Mouse (Mus musculus): Measurements from ENCODE around the gene Cnnm3. TPM values are rescaled to one million over a fixed set of nuclear protein-coding genes. Genes with fewer than 3 reads are reported as not detected.

Gene Cnnm3
- total RNA-seq (2017), result 16.2 and 20.8 TPM in 2 replicates

DNA sequence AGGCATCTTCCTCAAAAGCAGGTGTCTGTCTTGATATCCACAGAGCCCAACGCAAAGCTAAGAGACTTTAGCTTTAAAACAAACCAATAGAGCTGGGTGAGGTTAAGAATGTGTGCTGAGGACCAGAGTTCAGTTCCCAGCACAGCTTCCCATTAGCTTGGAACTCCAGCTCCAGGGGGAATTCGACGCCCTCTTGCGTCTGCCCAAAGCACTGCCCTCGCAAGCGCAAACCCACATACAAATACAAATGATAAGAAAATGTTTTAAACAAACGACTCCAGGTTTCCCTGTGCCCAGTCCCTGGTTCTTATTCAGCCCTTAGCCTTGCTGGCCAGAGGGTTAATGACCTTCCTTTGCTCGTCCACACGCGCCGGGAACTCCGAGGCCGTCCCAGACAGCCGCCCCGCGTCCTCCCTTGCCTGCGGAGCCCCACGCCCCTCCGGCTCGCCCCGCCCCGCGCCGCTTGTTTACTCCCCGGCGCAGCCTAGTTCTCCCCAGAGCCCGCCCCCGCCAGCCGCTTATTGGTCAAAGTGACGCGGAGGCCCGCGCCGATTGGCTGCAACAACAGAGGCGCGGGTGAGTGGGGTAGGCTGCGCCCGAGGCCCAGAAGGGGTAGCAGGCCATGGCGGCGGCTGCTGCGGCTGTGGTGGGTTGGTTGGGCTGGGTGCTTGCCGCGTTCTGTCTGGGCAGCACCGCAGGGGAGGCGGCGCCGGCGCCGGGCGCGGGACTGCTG lies at the start of gene Cnnm3:
Gene Cnnm3, plus strand, starts transcription at position 579 of the 733 bp plus-strand sequence.
- peak; percentile 93 for ATAC-seq (ENCODE audit: extremely low read depth, insufficient number of reproducible peaks, low FRiP score, poor library complexity, severe bottlenecking)

DNA sequence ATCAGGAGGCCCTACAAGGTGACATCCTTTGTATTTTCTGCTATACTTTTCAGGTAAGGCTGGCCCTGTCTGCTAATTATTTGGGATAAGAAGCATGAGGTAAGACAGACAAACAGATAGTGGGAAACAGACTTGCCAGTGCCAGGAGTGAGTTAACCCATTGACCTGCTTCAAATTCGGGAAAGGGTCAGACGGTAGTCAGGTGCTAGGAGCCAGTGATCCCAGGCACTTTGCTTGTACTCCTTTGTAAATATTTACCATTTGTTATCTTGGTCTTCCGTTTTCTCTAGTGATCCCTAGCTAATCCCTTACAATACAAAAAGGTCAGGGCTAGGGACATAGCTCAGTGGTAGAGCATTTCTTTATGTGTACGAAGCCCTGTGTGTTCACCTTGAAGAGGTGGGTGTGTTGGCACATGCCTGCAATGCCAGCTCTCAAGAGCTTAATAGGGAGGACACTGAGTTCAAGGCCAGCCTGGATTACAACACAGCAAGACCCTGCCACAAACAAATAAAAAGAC lies 46.0 kb upstream of the Cnnm3 start:
- ATAC-seq (ENCODE audit: extremely low read depth, insufficient number of reproducible peaks, low FRiP score, poor library complexity, severe bottlenecking), result no peak

GRCm38 (mm10) chr1:36467446-36467845 lies 44.2 kb upstream of the Cnnm3 start:
- ATAC-seq (ENCODE audit: extremely low read depth, insufficient number of reproducible peaks, low FRiP score, poor library complexity, severe bottlenecking), result no peak

DNA sequence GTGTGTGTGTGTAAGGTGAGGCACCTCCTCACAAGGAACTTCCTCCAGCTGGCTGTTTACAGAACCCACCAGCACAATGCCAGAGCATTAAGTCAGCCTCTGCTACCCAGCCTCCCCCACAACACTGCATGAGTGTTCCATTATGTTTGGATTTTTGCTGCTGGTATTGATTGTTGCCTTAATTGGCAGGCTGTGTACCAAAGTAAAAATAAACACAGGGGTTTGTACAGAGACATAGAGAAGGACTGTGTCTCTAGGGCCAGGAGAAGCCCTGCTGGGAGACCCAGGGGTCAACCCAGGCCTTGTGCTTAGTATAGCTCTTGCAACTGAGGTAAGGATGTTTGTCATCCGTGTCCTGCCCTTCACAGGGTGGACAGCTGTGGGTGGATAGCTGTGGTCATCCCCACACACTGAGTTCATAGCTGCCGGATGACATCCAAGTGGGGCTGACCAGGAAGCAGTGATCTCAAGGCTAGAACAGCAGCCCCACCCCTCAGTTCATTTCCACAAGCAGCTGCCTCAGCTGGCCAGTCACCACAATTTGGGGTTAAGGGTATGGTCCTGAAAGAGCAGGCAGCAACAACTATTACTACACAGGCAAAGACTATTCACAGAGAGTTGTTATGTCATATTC lies 41.7 kb upstream of the Cnnm3 start:
- ATAC-seq (ENCODE audit: extremely low read depth, insufficient number of reproducible peaks, low FRiP score, poor library complexity, severe bottlenecking), result no peak

DNA sequence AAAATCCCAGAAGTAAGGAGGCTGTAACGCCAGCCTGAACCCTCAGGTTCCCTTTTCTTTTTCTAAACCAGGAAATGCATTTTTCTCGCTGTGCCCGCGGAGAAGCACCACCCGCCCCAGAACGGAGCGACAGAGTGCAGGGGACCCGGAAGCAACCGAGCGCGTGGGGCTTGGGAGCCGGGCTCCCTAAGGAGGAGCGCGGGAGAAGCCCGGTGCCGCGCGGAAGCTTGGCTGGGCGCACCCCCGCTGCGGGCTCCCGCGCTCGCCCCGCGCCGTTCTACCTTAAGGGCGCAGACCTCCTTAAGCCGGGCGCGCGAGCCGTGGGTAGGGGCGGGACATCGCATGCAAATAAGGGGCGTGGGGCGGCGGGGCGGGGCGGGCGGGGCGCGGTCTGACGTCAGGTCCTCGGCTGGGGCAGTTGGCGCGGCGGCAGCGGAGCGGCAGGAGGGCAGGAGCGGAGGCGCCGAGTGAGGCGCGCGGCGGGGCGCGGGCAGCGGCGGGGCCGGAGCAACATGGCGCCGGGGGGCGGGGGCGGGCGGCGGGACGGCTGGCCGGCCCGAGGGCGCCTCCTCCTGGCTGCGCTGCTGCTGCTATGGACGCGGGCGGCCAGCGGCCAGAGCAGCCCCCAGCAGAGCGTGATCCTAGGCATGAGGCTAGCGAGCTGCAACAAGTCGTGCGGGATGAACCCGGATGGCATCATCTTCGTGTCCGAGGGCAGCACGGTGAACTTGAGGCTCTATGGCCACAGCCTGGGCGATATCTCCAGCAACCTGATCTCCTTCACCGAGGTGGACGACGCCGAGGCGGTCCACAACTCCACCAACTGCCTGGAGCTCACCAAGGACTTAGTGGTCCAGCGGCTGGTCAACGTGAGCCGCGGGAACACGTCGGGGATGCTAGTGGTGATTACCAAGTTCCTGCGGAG lies 40.2 kb upstream of the Cnnm3 start, which contains the start of gene Cnnm4:
Gene Cnnm4, plus strand, starts transcription at position 440 of the 925 bp plus-strand sequence.
- peak; percentile 73 for ATAC-seq (ENCODE audit: extremely low read depth, insufficient number of reproducible peaks, low FRiP score, poor library complexity, severe bottlenecking)

GRCm38 (mm10) chr1:36472106-36472440 lies 39.6 kb upstream of the Cnnm3 start:
- no peak for ATAC-seq (ENCODE audit: extremely low read depth, insufficient number of reproducible peaks, low FRiP score, poor library complexity, severe bottlenecking)

GRCm38 (mm10) chr1:36473211-36473780 lies 38.4 kb upstream of the Cnnm3 start:
- no peak for ATAC-seq (ENCODE audit: extremely low read depth, insufficient number of reproducible peaks, low FRiP score, poor library complexity, severe bottlenecking)

DNA sequence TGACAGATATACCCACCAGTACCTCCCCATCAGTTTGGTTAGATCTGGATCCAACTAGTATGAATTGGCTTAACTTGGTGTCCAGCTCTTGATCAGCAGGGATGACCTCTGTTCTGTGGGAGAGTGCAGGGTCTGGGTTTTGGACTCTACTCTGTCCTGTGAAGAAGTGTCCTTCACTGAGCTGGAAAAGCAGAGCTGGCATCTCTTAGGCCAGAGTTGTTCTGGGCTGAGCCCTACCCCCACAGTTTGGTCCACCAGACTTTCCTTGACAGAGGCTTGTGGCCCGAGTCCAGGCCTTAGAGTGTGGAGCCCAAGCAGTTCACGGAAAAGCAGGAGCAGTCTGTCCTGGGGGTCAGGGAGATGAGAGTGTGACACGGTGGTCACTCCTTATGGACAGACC lies 37.0 kb upstream of the Cnnm3 start:
- no peak for ATAC-seq (ENCODE audit: extremely low read depth, insufficient number of reproducible peaks, low FRiP score, poor library complexity, severe bottlenecking)

DNA sequence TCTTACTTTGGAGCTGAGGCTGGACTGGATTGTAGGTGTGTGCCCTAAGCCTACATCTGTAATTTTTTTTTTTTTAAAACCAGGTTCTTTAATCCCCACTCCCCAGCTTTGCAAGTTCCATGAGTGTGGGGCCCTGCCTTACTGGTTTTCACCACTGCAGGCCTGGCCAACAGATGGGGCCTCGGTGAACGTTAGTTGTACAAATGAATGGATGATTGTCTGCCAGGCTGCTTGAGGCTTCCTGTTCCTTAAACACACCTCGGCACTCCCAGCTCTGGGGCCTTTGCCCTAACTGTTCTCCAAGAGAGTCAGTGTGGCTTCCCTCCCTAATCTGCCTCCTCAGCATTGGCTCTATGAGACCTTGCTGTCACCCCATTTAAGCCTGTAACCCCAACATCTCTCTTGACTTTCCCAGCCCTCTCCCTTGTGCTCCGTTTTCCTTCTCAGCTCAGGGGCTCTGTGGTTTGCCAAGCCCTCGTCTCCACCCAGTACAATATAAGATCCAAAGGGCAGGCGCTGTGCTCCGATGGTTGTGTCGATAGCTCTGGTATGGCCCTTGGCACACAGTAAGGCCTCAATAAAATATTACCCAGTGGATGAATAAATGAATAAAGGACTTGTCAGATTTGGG lies 36.1 kb upstream of the Cnnm3 start:
- ATAC-seq (ENCODE audit: extremely low read depth, insufficient number of reproducible peaks, low FRiP score, poor library complexity, severe bottlenecking), result no peak

DNA sequence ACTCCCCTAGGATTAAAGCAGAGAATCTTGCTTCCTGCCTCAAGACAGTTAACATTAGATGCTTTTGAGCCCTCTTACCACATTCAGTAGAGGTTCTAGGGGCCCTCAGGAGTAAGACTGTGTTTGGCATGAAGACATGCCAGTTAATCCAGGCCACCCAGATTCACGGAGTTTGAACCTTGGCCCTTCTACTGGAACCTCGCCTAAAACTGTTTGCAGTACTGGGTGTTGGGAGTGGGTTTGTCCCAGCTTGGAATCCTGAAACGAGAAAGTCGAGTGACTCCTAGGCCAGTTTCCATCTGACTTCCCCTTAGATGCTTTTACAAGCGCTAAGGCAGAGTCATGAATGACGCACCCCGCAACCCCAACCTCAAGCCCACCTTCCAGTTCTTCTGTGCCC lies 35.2 kb upstream of the Cnnm3 start:
- no peak for ATAC-seq (ENCODE audit: extremely low read depth, insufficient number of reproducible peaks, low FRiP score, poor library complexity, severe bottlenecking)

DNA sequence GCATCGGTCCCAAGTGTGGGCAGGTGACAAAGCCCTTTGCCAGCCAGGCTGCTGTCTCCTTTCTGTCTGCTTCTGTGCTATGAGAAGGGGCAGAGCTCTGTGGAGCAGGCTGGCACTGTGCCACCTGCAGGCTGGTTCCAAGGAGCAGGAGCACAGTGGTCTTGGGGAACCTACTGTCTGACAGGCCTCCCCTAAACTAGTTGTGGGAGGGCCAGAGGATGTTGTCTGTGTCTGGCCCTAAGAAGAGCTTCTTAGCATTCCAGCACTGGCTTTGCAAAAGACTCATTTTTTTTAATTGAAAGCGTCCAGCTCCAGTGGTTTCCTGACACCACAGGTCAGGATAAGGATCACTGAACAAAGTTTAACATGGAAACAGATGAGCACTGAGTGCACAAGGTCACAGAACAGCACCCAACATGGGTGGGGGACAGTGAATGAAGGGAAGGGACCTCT lies 33.3 kb upstream of the Cnnm3 start:
- no peak for ATAC-seq (ENCODE audit: extremely low read depth, insufficient number of reproducible peaks, low FRiP score, poor library complexity, severe bottlenecking)

DNA sequence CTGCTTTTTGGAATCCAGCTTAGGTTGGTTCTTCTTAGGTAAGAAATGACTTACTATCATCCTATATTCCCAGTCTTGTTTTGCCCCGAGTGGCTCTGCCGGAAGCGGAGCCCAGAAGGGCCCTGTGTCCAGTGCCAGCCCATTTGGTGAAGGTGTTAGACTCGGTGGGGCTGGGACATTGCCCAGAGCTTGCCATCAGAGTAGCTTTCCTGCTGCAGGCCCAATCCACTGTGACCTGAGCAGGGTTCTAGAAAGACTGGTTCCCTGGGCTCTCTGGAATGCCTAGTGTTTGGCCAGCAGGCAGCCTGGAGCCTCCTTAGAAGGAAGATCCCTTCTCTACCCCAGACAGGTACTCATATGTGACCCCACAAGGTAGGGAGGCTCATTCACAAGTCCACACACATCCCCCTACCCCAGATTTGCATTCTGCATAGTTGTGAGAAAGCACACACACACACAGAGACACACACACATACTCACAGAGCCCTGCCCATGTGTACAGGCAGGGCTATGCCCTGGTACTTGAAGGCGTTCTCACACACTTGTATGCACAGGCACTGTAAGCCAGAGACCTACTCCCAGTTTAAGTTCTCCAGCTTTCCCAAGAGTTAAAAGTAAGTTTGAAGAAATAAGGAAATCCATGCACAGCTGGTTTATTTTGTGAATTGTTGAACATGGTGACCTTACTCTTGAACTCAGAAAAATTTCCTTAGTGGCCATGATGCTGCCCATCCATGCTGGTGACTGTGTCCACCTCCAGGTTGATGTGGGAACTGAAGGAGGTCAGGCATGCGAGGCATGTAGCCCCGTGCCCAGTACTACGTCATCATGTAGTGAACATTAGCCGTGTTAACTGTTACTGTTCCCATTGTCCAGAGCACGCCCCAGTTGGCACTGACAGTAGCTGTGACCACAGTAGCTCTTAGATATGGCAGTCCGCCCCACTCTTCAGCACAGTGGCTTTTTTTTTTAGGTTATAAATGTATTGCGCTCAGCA lies 31.5 kb upstream of the Cnnm3 start:
- no peak for ATAC-seq (ENCODE audit: extremely low read depth, insufficient number of reproducible peaks, low FRiP score, poor library complexity, severe bottlenecking)

DNA sequence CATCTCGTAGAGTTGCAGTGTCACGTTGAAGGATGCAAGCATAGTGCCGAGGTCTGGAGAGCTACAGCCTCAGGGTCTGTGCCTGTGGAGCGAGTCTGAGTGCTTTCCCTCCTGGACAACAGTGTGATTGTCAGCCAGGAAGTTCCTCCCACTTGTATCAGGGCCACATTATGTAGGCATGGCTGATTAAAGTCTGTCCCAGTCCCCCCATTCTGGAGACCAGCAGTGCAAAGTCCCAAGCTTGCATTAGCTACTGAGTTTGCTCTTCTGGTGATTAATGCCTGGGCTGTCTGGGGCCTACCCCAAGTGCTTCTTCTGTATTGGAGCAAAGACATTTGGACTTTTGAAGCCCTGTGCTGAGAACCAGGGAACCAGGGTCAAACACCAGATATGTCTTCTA lies 27.8 kb upstream of the Cnnm3 start:
- no peak for ATAC-seq (ENCODE audit: extremely low read depth, insufficient number of reproducible peaks, low FRiP score, poor library complexity, severe bottlenecking)

GRCm38 (mm10) chr1:36485080-36485479 lies 26.6 kb upstream of the Cnnm3 start:
- no peak for ATAC-seq (ENCODE audit: extremely low read depth, insufficient number of reproducible peaks, low FRiP score, poor library complexity, severe bottlenecking)

GRCm38 (mm10) chr1:36487111-36487510 lies 24.6 kb upstream of the Cnnm3 start:
- ATAC-seq (ENCODE audit: extremely low read depth, insufficient number of reproducible peaks, low FRiP score, poor library complexity, severe bottlenecking), result no peak

GRCm38 (mm10) chr1:36489661-36490060 lies 22.0 kb upstream of the Cnnm3 start:
- ATAC-seq (ENCODE audit: extremely low read depth, insufficient number of reproducible peaks, low FRiP score, poor library complexity, severe bottlenecking), result no peak

DNA sequence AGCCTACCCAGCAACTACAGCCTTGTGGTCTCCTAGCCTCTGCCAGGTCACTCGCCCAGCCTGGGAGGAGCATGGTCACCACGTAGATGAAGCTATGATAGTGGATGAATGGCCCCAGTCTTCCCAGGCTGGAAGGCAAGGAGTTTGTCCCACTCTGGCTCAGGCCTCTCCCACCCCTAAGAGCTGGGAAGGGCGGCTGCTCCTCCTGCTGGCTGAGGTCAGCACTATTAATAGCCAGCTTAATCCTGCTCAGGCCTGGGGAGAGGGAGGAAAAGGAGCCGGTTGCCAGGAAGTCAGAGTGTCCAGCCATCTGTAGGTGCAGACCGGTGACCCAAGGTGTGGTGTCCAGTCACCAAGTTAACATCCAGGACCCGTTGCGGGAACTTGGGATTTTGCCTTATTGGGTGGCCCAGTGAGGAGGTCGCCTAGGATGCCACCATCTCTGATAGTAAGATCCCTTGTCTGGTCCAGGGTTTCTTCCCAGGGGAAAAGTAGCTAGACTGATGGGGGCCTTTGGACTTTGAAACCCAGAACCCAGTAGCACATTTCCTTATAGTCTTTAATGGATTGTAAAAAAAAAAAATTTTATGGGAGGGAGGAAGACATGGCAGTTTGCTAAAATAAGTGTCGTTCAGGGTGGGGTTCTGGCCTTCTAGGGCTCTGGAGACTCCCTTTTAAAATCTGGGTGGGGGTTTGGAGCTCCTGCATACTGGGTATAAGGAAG lies 19.1 kb upstream of the Cnnm3 start:
- ATAC-seq (ENCODE audit: extremely low read depth, insufficient number of reproducible peaks, low FRiP score, poor library complexity, severe bottlenecking), result no peak

Data from neutrophil, adult 5-6 weeks (primary cell).